Mouse (Mus musculus) liver, embryonic 13.5 days (tissue): ENCODE measurements at regions not wholly inside any gene's neighbourhood (a gene's known extent, or its start where the extent isn't known, plus 50 kb on each side); places are given as distances from the start of the nearest gene placed in this dataset.
A peak's percentile ranks its signal among the peaks of the same experiment; 100 is the strongest.

Experiments used
- ATAC-seq: fragments of 200-750 bp; cut with Nextera tagmentation; 2 replicates; pipeline ENCODE4 v1.8.0; 2017; ENCODE audit warnings: low read depth, mild to moderate bottlenecking, moderate number of reproducible peaks, moderate library complexity
- DNase-seq: peaks from one replicate; pipeline ENCODE4 v3.0.0; 2022
- H3K27ac ChIP-seq: fragments of 300-500 bp; sonication (generic); 2 replicates; pipeline ENCODE4 v1.5.1; 2015; ENCODE audit warnings: moderate library complexity, mild to moderate bottlenecking, inconsistent platforms
- H3K27me3 ChIP-seq: fragments of 300-500 bp; sonication (generic); 2 replicates; pipeline ENCODE4 v1.6.1; 2015; ENCODE audit warnings: mild to moderate bottlenecking, inconsistent platforms
- H3K36me3 ChIP-seq: fragments of 300-500 bp; sonication (generic); 2 replicates; pipeline ENCODE4 v1.6.1; 2015; ENCODE audit warnings: mild to moderate bottlenecking, inconsistent platforms
- H3K4me1 ChIP-seq: fragments of 300-500 bp; sonication (generic); replicated peaks from 2 replicates; pipeline ENCODE4 v1.6.1; 2015; ENCODE audit warnings: inconsistent platforms
- H3K4me2 ChIP-seq: fragments of 300-500 bp; sonication (generic); 2 replicates; pipeline ENCODE4 v1.6.1; 2015; ENCODE audit warnings: inconsistent platforms, mild to moderate bottlenecking, moderate library complexity
- H3K4me3 ChIP-seq: fragments of 300-500 bp; sonication (generic); replicated peaks from 2 replicates; pipeline ENCODE4 v1.5.1; 2015; ENCODE audit warnings: mild to moderate bottlenecking, inconsistent platforms
- H3K9ac ChIP-seq: fragments of 300-500 bp; sonication (generic); 2 replicates; pipeline ENCODE4 v1.6.1; 2015; ENCODE audit warnings: mild to moderate bottlenecking, inconsistent platforms
- H3K9me3 ChIP-seq: fragments of 300-500 bp; sonication (generic); replicated peaks from 2 replicates; pipeline ENCODE4 v1.6.1; 2016; ENCODE audit warnings: inconsistent platforms
- WGBS: fragments of 180-500 bp; shearing (Covaris S2); methylation state at CpG from one replicate; pipeline ENCODE4 v1.1.7; 2015; ENCODE audit not compliant: insufficient replicate concordance; 5-methylcytosine and 5-hydroxymethylcytosine counted together

DNA sequence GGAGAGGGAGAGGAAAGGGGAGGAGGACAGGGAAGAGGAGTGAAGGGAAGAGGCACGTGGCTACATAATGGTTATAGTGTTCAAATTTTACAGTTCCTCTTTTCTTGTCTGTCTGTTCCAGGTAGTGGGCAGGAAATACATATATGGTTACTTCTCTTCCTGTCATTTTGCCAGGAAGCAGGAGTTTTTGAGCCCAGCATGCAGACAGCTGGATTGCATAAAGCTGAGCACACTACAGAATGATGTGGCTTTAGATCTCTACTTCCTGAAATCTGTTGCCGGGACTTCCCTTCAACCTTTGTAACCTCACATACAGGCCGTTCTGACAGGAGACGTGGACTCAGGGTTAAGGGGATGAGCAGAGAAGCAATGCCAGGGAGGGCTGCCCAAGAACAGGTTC lies 154.1 kb downstream of the Tmem17 start:
- Histone ChIP-seq H3K4me3 (no peak overlapping the region), H3K9me3 (no peaks in the 10 kb centered on the region), H3K9ac (no peak overlapping the region), H3K27me3 (no peaks in the 10 kb centered on the region), H3K27ac (no peak overlapping the region), H3K36me3 (no peaks in the 10 kb centered on the region), H3K4me1 (peaks cover 3% of the 10 kb centered on the region; the same call in 1 of the 2 replicates), H3K4me2 (no peak overlapping the region)
- ATAC-seq (no peak), DNase-seq (no peak)
- WGBS, result 3% methylated on average over 4 of the region's 4 CpGs

GRCm38 (mm10) chr11:22666378-22666777 lies 154.5 kb downstream of the Tmem17 start:
- ATAC-seq (no peak), DNase-seq (no peak)
- Histone ChIP-seq H3K9me3 (no peaks in the 10 kb centered on the region), H3K27ac (no peak overlapping the region), H3K4me3 (no peak overlapping the region), H3K4me2 (no peak overlapping the region), H3K9ac (no peak overlapping the region), H3K36me3 (no peaks in the 10 kb centered on the region), H3K4me1 (peaks cover 3% of the 10 kb centered on the region; the same call in 1 of the 2 replicates), H3K27me3 (no peaks in the 10 kb centered on the region)
- WGBS, result 37% methylated on average over 5 of the region's 5 CpGs

DNA sequence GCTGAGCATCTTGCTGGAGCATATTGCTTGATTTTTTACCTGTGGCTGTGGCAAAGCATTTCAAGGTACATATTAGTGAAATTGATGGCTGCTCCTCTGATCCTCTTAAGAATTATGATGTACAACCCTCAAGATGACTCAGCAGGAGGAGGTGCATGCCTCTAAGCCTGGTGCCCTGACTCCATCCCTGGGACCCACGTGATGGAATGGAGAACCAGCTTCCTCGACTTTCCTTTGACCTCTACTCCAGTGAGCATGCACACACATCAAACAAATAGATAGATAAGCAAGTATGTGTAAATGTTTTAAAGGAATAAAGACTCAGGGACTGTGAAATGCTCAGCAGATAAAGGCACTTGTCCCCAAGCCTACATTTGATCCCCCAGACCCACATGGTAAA lies 156.3 kb downstream of the Tmem17 start:
- Histone ChIP-seq H3K9ac (no peak overlapping the region), H3K9me3 (no peaks in the 10 kb centered on the region), H3K4me1 (no peaks in the 10 kb centered on the region; the same call in 1 of the 2 replicates), H3K36me3 (no peaks in the 10 kb centered on the region), H3K27me3 (no peaks in the 10 kb centered on the region), H3K4me2 (no peak overlapping the region), H3K4me3 (no peak overlapping the region), H3K27ac (no peak overlapping the region)
- ATAC-seq (no peak), DNase-seq (no peak)
- WGBS, result 27% methylated on average over 2 of the region's 2 CpGs

GRCm38 (mm10) chr11:22669267-22669666 lies 157.4 kb downstream of the Tmem17 start:
- Histone ChIP-seq H3K36me3 (no peaks in the 10 kb centered on the region), H3K4me2 (no peak overlapping the region), H3K27ac (no peak overlapping the region), H3K4me1 (no peaks in the 10 kb centered on the region; the same call in 1 of the 2 replicates), H3K9me3 (no peaks in the 10 kb centered on the region), H3K4me3 (no peak overlapping the region), H3K9ac (no peak overlapping the region), H3K27me3 (no peaks in the 10 kb centered on the region)
- DNase-seq (no peak), ATAC-seq (no peak)
- WGBS, result 69% methylated on average over 4 of the region's 4 CpGs

GRCm38 (mm10) chr11:22671791-22672490 lies 160.1 kb downstream of the Tmem17 start:
- no peak overlapping the region for H3K9ac ChIP-seq
- no peak for DNase-seq
- H3K4me2 ChIP-seq, result no peak overlapping the region
- H3K27me3 ChIP-seq, result no peaks in the 10 kb centered on the region
- H3K36me3 ChIP-seq, result no peaks in the 10 kb centered on the region
- no peak overlapping the region for H3K4me3 ChIP-seq
- 40% methylated on average over 5 of the region's 5 CpGs for WGBS
- no peak for ATAC-seq
- H3K4me1 ChIP-seq, result no peaks in the 10 kb centered on the region
- peak overlapping the region; percentile 24; the same call in 1 of the 2 replicates for H3K27ac ChIP-seq
- H3K9me3 ChIP-seq, result no peaks in the 10 kb centered on the region

- ATAC-seq (no peak), DNase-seq (no peak)
- no peak overlapping the region for H3K9ac ChIP-seq
- no peak overlapping the region for H3K4me2 ChIP-seq
- H3K4me3 ChIP-seq, result no peak overlapping the region
- H3K9me3 ChIP-seq, result no peaks in the 10 kb centered on the region
- H3K27ac ChIP-seq, result no peak overlapping the region
- 17% methylated on average over 3 of the region's 3 CpGs for WGBS
- H3K27me3 ChIP-seq, result no peaks in the 10 kb centered on the region
- no peaks in the 10 kb centered on the region for H3K36me3 ChIP-seq
- no peaks in the 10 kb centered on the region for H3K4me1 ChIP-seq
These were observed 163.2 kb downstream of the Tmem17 start for GRCm38 (mm10) chr11:22675047-22675446.

- no peaks in the 10 kb centered on the region for H3K9me3 ChIP-seq
- WGBS, result 45% methylated on average over 1 of the region's 1 CpGs
- no peaks in the 10 kb centered on the region for H3K4me1 ChIP-seq
- no peaks in the 10 kb centered on the region for H3K36me3 ChIP-seq
- H3K27me3 ChIP-seq, result no peaks in the 10 kb centered on the region
- H3K27ac ChIP-seq, result no peak overlapping the region
- no peak overlapping the region for H3K4me2 ChIP-seq
- ATAC-seq (no peak), DNase-seq (no peak)
- no peak overlapping the region for H3K4me3 ChIP-seq
- H3K9ac ChIP-seq, result no peak overlapping the region
These were observed 163.9 kb downstream of the Tmem17 start for GRCm38 (mm10) chr11:22675754-22676153.

DNA sequence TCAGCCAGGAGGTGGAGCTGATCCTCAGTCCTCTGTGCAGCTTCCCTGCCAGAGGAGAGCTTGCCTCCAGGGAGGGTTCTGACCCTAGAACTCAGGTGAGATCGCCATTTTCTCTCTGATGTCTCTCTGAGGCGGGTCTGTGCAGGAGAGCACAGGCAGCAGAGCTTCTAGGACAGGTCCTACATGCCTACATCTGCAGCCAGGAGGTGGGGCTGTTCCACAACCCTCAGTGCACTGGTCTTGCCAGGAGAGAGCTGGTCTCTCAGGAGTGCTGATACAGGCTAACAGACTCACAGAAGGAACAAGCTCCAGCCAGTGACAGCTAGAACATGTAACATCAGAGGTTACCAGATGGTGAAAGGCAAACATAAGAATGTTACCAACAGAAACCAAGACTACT lies 165.4 kb downstream of the Tmem17 start:
- Histone ChIP-seq H3K36me3 (no peaks in the 10 kb centered on the region), H3K4me3 (no peak overlapping the region), H3K4me2 (no peak overlapping the region), H3K9me3 (no peaks in the 10 kb centered on the region), H3K9ac (no peak overlapping the region), H3K27ac (no peak overlapping the region), H3K4me1 (no peaks in the 10 kb centered on the region), H3K27me3 (no peaks in the 10 kb centered on the region)
- ATAC-seq, result no peak
- WGBS, result 15% methylated on average over 2 of the region's 2 CpGs
- peak; percentile 11 for DNase-seq

- H3K4me1 ChIP-seq, result no peaks in the 10 kb centered on the region
- H3K9me3 ChIP-seq, result no peaks in the 10 kb centered on the region
- WGBS, result 77% methylated on average over 4 of the region's 4 CpGs
- no peak overlapping the region for H3K4me2 ChIP-seq
- no peaks in the 10 kb centered on the region for H3K36me3 ChIP-seq
- H3K27me3 ChIP-seq, result no peaks in the 10 kb centered on the region
- H3K27ac ChIP-seq, result no peak overlapping the region
- H3K4me3 ChIP-seq, result no peak overlapping the region
- H3K9ac ChIP-seq, result no peak overlapping the region
- ATAC-seq, result no peak
- DNase-seq, result no peak
These were observed 172.7 kb downstream of the Tmem17 start for GRCm38 (mm10) chr11:22684576-22684975.

- Histone ChIP-seq H3K4me2 (no peak overlapping the region), H3K9me3 (no peaks in the 10 kb centered on the region), H3K27ac (no peak overlapping the region), H3K9ac (no peak overlapping the region), H3K36me3 (no peaks in the 10 kb centered on the region), H3K4me1 (peaks cover 7% of the 10 kb centered on the region), H3K27me3 (no peaks in the 10 kb centered on the region), H3K4me3 (no peak overlapping the region)
- WGBS, result 77% methylated on average over 3 of the region's 3 CpGs
- ATAC-seq, result no peak
- DNase-seq, result no peak
These were observed 169.9 kb downstream of the B3gnt2 start for GRCm38 (mm10) chr11:22690829-22691228.

DNA sequence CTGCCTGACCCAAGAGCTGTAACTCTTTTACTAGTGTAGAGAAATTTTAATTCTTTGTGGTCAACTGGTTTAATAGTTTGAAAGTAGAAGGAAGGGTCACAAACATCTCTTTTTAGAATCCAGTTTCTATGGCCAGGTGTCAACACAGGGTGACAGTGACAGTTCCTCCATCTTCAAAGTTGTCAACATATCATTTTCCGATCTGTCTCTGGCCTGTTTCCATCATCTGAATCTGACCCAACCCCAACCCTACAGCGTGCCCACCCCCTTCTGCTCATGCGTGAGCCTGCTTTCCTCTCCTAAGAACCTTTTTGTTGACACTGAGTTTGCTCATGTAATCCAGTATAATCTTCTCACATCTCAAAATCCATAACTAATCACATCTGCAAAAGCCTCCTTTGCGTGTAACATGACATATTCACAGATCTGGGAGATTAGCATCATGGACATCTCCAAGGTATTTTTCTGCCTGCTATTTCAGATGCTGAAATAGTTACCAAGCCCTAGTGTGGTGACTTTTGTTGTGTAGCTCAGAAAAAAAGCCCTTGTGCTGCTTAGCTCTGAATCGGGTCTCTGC lies 168.4 kb downstream of the B3gnt2 start:
- ATAC-seq, result no peak
- Histone ChIP-seq H3K36me3 (no peaks in the 10 kb centered on the region), H3K4me1 (peaks cover 7% of the 10 kb centered on the region), H3K4me3 (no peak overlapping the region), H3K27me3 (no peaks in the 10 kb centered on the region), H3K9me3 (no peaks in the 10 kb centered on the region), H3K9ac (no peak overlapping the region), H3K27ac (no peak overlapping the region), H3K4me2 (no peak overlapping the region)
- DNase-seq, result no peak
- WGBS, result 56% methylated on average over 5 of the region's 5 CpGs

GRCm38 (mm10) chr11:22692941-22693341 lies 167.8 kb downstream of the B3gnt2 start:
- DNase-seq (no peak), ATAC-seq (no peak)
- H3K4me2 ChIP-seq, result no peak overlapping the region
- no peaks in the 10 kb centered on the region for H3K9me3 ChIP-seq
- H3K27ac ChIP-seq, result no peak overlapping the region
- no peaks in the 10 kb centered on the region for H3K27me3 ChIP-seq
- peaks cover 7% of the 10 kb centered on the region for H3K4me1 ChIP-seq
- no peak overlapping the region for H3K9ac ChIP-seq
- no peaks in the 10 kb centered on the region for H3K36me3 ChIP-seq
- 3% methylated on average over 1 of the region's 1 CpGs for WGBS
- H3K4me3 ChIP-seq, result no peak overlapping the region
